Mouse (Mus musculus): ENCODE measurements around the gene Pbx2. TPM values are rescaled to one million over a fixed set of nuclear protein-coding genes. Genes with fewer than 3 reads are reported as not detected.

Gene Pbx2
- polyA plus RNA-seq, 1 experiment: 66.1 TPM

DNA sequence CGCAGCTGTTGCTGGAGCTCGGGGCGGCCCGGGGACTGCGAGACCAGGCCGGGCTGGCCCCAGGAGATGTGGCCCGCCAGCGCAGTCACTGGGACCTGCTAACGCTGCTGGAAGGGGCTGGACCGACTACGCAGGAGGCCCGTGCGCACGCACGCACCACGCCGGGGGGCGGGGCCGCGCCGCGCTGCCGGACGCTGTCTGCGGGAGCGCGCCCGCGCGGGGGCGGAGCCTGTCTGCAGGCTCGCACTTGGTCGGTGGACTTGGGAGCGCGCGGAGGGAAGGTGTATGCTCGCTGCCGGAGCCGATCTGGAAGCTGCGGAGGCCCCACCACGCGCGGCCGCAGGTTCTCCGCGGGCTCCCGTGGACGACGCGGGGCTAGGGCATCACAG, 3.6 kb upstream of the Pbx2 start:
- peak; percentile 83 for TF ChIP-seq POLR2A (IDR thresholded peaks at IDR 0.05; ENCODE audit: insufficient read depth, low read length)
- no peak for TF ChIP-seq EP300 (IDR thresholded peaks at IDR 0.05; ENCODE audit: insufficient read depth, low read depth, low read length)
- TF ChIP-seq CTCF (IDR thresholded peaks at IDR 0.05; ENCODE audit: low read depth, low read length): no peak
- no peak overlapping the region for H3K27ac ChIP-seq (ENCODE audit: insufficient read depth, low read length)
- no peaks in the 10 kb centered on the region for H3K27me3 ChIP-seq (ENCODE audit: control insufficient read depth, insufficient read depth, low read length, poor library complexity, severe bottlenecking)
- H3K4me3 ChIP-seq (ENCODE audit: low read depth, low read length): peak overlapping the region; percentile 97
- no peaks in the 10 kb centered on the region for H3K9me3 ChIP-seq (replicated peaks; ENCODE audit: control insufficient read depth, insufficient read depth, low read length, poor library complexity, severe bottlenecking)
- H3K9ac ChIP-seq (ENCODE audit: low read depth, poor library complexity, severe bottlenecking): peak overlapping the region; percentile 80
- peaks cover 11% of the 10 kb centered on the region for H3K4me1 ChIP-seq (ENCODE audit: control insufficient read depth, insufficient read depth, low read length)
- no peaks in the 10 kb centered on the region for H3K36me3 ChIP-seq (ENCODE audit: control insufficient read depth, insufficient read depth, low read length, poor library complexity, severe bottlenecking)

DNA sequence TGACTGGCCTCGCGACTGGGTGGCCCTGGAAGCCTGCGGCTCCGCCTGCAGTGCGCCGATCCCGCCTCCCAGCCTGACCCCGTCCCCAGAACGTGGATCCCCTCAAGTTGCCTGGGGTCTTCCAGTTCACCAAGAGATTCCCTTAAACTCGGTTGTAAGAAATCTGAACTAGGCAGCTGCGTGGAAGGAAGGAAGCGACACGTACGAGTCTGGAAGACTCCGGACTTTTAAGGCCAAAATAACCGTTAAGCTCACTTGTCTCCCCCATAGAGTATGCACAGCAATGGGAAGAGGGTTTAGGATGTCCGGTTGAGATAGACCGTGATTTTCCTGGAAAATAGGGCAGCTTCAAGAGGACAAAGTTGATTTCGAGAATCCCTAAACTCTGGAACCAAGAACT, 3.3 kb upstream of the Pbx2 start:
- Histone ChIP-seq H3K4me1 (ENCODE audit: control insufficient read depth, insufficient read depth, low read length) (peaks cover 11% of the 10 kb centered on the region), H3K9me3 (replicated peaks; ENCODE audit: control insufficient read depth, insufficient read depth, low read length, poor library complexity, severe bottlenecking) (no peaks in the 10 kb centered on the region), H3K27me3 (ENCODE audit: control insufficient read depth, insufficient read depth, low read length, poor library complexity, severe bottlenecking) (no peaks in the 10 kb centered on the region), H3K4me3 (ENCODE audit: low read depth, low read length) (peak overlapping the region; percentile 97), H3K27ac (ENCODE audit: insufficient read depth, low read length) (no peak overlapping the region), H3K36me3 (ENCODE audit: control insufficient read depth, insufficient read depth, low read length, poor library complexity, severe bottlenecking) (no peaks in the 10 kb centered on the region), H3K9ac (ENCODE audit: low read depth, poor library complexity, severe bottlenecking) (peak overlapping the region; percentile 80)
- no peak for TF ChIP-seq POLR2A (IDR thresholded peaks at IDR 0.05; ENCODE audit: insufficient read depth, low read length)
- TF ChIP-seq CTCF (IDR thresholded peaks at IDR 0.05; ENCODE audit: low read depth, low read length): no peak

DNA sequence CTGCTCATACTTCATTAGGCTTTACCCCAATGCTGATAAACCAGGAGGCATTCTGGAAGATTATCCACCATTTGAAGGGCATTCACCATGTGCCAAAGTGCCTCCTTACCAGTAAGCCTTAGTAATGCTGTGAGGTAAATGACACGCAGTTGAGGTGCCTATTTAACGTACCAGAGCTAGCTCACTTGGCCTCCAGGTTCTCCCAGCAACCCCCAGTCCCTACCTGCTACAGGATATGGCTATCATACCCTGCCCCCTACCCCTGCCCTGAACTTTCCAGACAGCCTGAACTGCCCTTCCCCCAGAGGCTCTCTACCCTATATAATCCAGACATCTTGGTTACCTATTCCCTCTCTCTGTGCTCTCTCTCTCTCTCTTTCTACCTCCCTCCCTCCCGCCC, 2.3 kb upstream of the Pbx2 start:
- peaks cover 11% of the 10 kb centered on the region for H3K4me1 ChIP-seq (ENCODE audit: control insufficient read depth, insufficient read depth, low read length)

GRCm38 (mm10) chr17:34589206-34589605, 1.9 kb upstream of the Pbx2 start:
- TF ChIP-seq POLR2A (IDR thresholded peaks at IDR 0.05; ENCODE audit: insufficient read depth, low read length) (no peak), CTCF (IDR thresholded peaks at IDR 0.05; ENCODE audit: low read depth, low read length) (no peak), EP300 (IDR thresholded peaks at IDR 0.05; ENCODE audit: insufficient read depth, low read depth, low read length) (no peak)
- H3K4me3 ChIP-seq (ENCODE audit: low read depth, low read length): no peak overlapping the region
- no peak overlapping the region for H3K27ac ChIP-seq (ENCODE audit: insufficient read depth, low read length)
- no peaks in the 10 kb centered on the region for H3K9me3 ChIP-seq (replicated peaks; ENCODE audit: control insufficient read depth, insufficient read depth, low read length, poor library complexity, severe bottlenecking)
- H3K9ac ChIP-seq (ENCODE audit: low read depth, poor library complexity, severe bottlenecking): peak overlapping the region; percentile 43
- H3K4me1 ChIP-seq (ENCODE audit: control insufficient read depth, insufficient read depth, low read length): peaks cover 11% of the 10 kb centered on the region
- no peaks in the 10 kb centered on the region for H3K36me3 ChIP-seq (ENCODE audit: control insufficient read depth, insufficient read depth, low read length, poor library complexity, severe bottlenecking)
- no peaks in the 10 kb centered on the region for H3K27me3 ChIP-seq (ENCODE audit: control insufficient read depth, insufficient read depth, low read length, poor library complexity, severe bottlenecking)

More for the DNA sequence above, 2.3 kb upstream of the Pbx2 start:
- Histone ChIP-seq H3K4me3 (ENCODE audit: low read depth, low read length) (no peak overlapping the region), H3K9me3 (replicated peaks; ENCODE audit: control insufficient read depth, insufficient read depth, low read length, poor library complexity, severe bottlenecking) (no peaks in the 10 kb centered on the region), H3K27me3 (ENCODE audit: control insufficient read depth, insufficient read depth, low read length, poor library complexity, severe bottlenecking) (no peaks in the 10 kb centered on the region), H3K9ac (ENCODE audit: low read depth, poor library complexity, severe bottlenecking) (peak overlapping the region; percentile 43), H3K27ac (ENCODE audit: insufficient read depth, low read length) (no peak overlapping the region), H3K36me3 (ENCODE audit: control insufficient read depth, insufficient read depth, low read length, poor library complexity, severe bottlenecking) (no peaks in the 10 kb centered on the region)
- TF ChIP-seq CTCF (IDR thresholded peaks at IDR 0.05; ENCODE audit: low read depth, low read length): no peak
- no peak for TF ChIP-seq EP300 (IDR thresholded peaks at IDR 0.05; ENCODE audit: insufficient read depth, low read depth, low read length)
- TF ChIP-seq POLR2A (IDR thresholded peaks at IDR 0.05; ENCODE audit: insufficient read depth, low read length): no peak

DNA sequence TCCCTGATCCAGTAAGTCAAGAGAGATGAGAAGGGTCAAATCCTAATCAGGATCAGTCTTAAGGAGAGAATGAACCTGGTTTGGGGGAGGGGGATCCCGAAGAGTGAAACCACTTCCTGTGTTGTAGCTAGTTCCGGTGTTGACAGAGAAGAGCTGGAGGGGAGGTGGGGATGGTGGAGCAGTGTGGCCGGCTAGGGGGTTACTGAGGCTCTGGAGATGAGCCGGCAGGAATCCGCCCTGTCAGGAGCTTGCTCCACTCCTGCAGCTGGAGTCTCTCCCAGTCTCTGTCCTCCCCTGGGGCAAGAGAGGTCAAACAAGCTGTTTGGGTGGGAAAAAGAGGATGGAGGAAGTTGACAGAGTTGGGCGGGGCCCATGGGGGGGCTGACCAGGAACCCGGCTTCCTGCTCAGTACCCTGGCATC, 1.4 kb upstream of the Pbx2 start, which contains the start of gene Gpsm3:
Gene Gpsm3, plus strand, starts transcription at position 126 of the 421 bp plus-strand sequence.
- Histone ChIP-seq H3K4me3 (ENCODE audit: low read depth, low read length) (peak within 1 kb of the TSS; percentile 37; the same call in 1 of the 2 replicates), H3K9ac (ENCODE audit: low read depth, poor library complexity, severe bottlenecking) (peak within 1 kb of the TSS; percentile 43), H3K4me1 (ENCODE audit: control insufficient read depth, insufficient read depth, low read length) (peaks cover 11% of the 10 kb centered on the region), H3K27me3 (ENCODE audit: control insufficient read depth, insufficient read depth, low read length, poor library complexity, severe bottlenecking) (no peaks in the 10 kb centered on the region), H3K27ac (ENCODE audit: insufficient read depth, low read length) (peak within 1 kb of the TSS; percentile 33; the same call in 1 of the 2 replicates), H3K36me3 (ENCODE audit: control insufficient read depth, insufficient read depth, low read length, poor library complexity, severe bottlenecking) (0 out of 2 replicates have a peak, but pooled peaks cover 4% of the 10 kb centered on the region), H3K9me3 (replicated peaks; ENCODE audit: control insufficient read depth, insufficient read depth, low read length, poor library complexity, severe bottlenecking) (no peaks in the 10 kb centered on the region)
- TF ChIP-seq CTCF (IDR thresholded peaks at IDR 0.05; ENCODE audit: low read depth, low read length): no peak
- TF ChIP-seq EP300 (IDR thresholded peaks at IDR 0.05; ENCODE audit: insufficient read depth, low read depth, low read length): 0 out of 2 replicates have a peak, but pooled peaks have one; percentile 13
- TF ChIP-seq POLR2A (IDR thresholded peaks at IDR 0.05; ENCODE audit: insufficient read depth, low read length): no peak

GRCm38 (mm10) chr17:34590154-34590987, 695 bp upstream of the Pbx2 start:
- peak overlapping the region; percentile 98 for H3K9ac ChIP-seq (ENCODE audit: low read depth, poor library complexity, severe bottlenecking)
- H3K4me3 ChIP-seq (ENCODE audit: low read depth, low read length): peak overlapping the region; percentile 73; the same call in 1 of the 2 replicates
- H3K27ac ChIP-seq (ENCODE audit: insufficient read depth, low read length): peak overlapping the region; percentile 75
- H3K27me3 ChIP-seq (ENCODE audit: control insufficient read depth, insufficient read depth, low read length, poor library complexity, severe bottlenecking): no peaks in the 10 kb centered on the region
- H3K4me1 ChIP-seq (ENCODE audit: control insufficient read depth, insufficient read depth, low read length): peaks cover 11% of the 10 kb centered on the region
- TF ChIP-seq EP300 (IDR thresholded peaks at IDR 0.05; ENCODE audit: insufficient read depth, low read depth, low read length): no peak
- no peaks in the 10 kb centered on the region for H3K9me3 ChIP-seq (replicated peaks; ENCODE audit: control insufficient read depth, insufficient read depth, low read length, poor library complexity, severe bottlenecking)
- H3K36me3 ChIP-seq (ENCODE audit: control insufficient read depth, insufficient read depth, low read length, poor library complexity, severe bottlenecking): 0 out of 2 replicates have a peak, but pooled peaks cover 6% of the 10 kb centered on the region
